15 mouse cellular contexts compared by ENCODE assay signal in genomic region chr7:94963758-94964299, GRCm38 (mm10).
"Had no signal": no experiment of that assay in that cellular context is flagged by ENCODE, and none has a peak within 500 bp of the region (broad histone marks: within the 10 kb centered on the region; RNA-seq: fewer than 3 reads in every experiment).

No protein-coding gene starts in this region.

- DNase-seq: kidney, postnatal 14 days; kidney, postnatal 4 days; liver, postnatal 0 days; lung, embryonic 14.5 days; thymus, adult 18-20 months; thymus, postnatal 36 days had no signal

- H3K4me3 ChIP-seq: left cerebral cortex, adult 2 months; limb, embryonic 12.5 days; limb, embryonic 15.5 days; midbrain, embryonic 13.5 days had no signal

- ATAC-seq: liver, postnatal 0 days; lung, postnatal 0 days; midbrain, embryonic 13.5 days; midbrain, embryonic 16.5 days had no signal

- H3K4me2 ChIP-seq: limb, embryonic 12.5 days; limb, embryonic 15.5 days; liver, embryonic 11.5 days; lung, embryonic 14.5 days; midbrain, embryonic 13.5 days had no signal

- H3K9ac ChIP-seq: limb, embryonic 12.5 days; limb, embryonic 15.5 days; liver, embryonic 14.5 days; liver, postnatal 0 days; lung, embryonic 14.5 days; midbrain, embryonic 13.5 days had no signal

- H3K36me3 ChIP-seq: limb, embryonic 12.5 days; limb, embryonic 15.5 days; midbrain, embryonic 13.5 days had no signal

- H3K4me1 ChIP-seq: limb, embryonic 12.5 days; limb, embryonic 15.5 days; midbrain, embryonic 13.5 days had no signal

- H3K9me3 ChIP-seq: limb, embryonic 12.5 days; limb, embryonic 15.5 days; midbrain, embryonic 13.5 days had no signal

- H3K27me3 ChIP-seq: limb, embryonic 12.5 days; limb, embryonic 15.5 days; midbrain, embryonic 13.5 days had no signal

- H3K27ac ChIP-seq: left cerebral cortex, adult 2 months; limb, embryonic 12.5 days; limb, embryonic 15.5 days; liver, embryonic 14.5 days; macrophage; midbrain, embryonic 13.5 days had no signal
